Mouse (Mus musculus) lung, embryonic 16.5 days (tissue): ENCODE data around the gene Smyd4. TPM values are rescaled to one million over a fixed set of nuclear protein-coding genes. Genes with fewer than 3 reads are reported as not detected.
A peak's percentile ranks its signal among the peaks of the same experiment; 100 is the strongest.

Experiments
- ATAC-seq: fragments of 200-750 bp; cut with Nextera tagmentation; 2 replicates; pipeline ENCODE4 v1.8.0; 2017; ENCODE audit warnings: low read depth, mild to moderate bottlenecking, moderate library complexity
- H3K27ac ChIP-seq: fragments of 300-500 bp; sonication (generic); 2 replicates; pipeline ENCODE4 v1.5.1; 2014; ENCODE audit warnings: mild to moderate bottlenecking, control low read depth, low read length
- H3K27me3 ChIP-seq: fragments of 300-500 bp; sonication (generic); 2 replicates; pipeline ENCODE4 v1.6.1; 2014; ENCODE audit warnings: low read depth, low read length, mixed read lengths; ENCODE audit not compliant: control insufficient read depth, insufficient read depth
- H3K36me3 ChIP-seq: fragments of 300-500 bp; sonication (generic); 2 replicates; pipeline ENCODE4 v1.6.1; 2014; ENCODE audit warnings: low read length; ENCODE audit not compliant: control insufficient read depth, insufficient read depth
- H3K4me1 ChIP-seq: fragments of 300-500 bp; sonication (generic); replicated peaks from 2 replicates; pipeline ENCODE4 v1.6.1; 2014; ENCODE audit warnings: low read length, mixed read lengths; ENCODE audit not compliant: control insufficient read depth, insufficient read depth
- H3K4me2 ChIP-seq: fragments of 300-500 bp; sonication (generic); 2 replicates; pipeline ENCODE4 v1.6.1; 2014; ENCODE audit warnings: low read depth, low read length, control low read depth
- H3K4me3 ChIP-seq: fragments of 300-500 bp; sonication (generic); 2 replicates; pipeline ENCODE4 v1.5.1; 2014; ENCODE audit warnings: mild to moderate bottlenecking, low read length, control low read depth
- H3K9ac ChIP-seq: fragments of 300-500 bp; sonication (generic); 2 replicates; pipeline ENCODE4 v1.6.1; 2014; ENCODE audit warnings: low read length, control low read depth
- H3K9me3 ChIP-seq: fragments of 300-500 bp; sonication (generic); 2 replicates; pipeline ENCODE4 v1.6.1; 2016; ENCODE audit warnings: low read length; ENCODE audit not compliant: control insufficient read depth
- WGBS: fragments of 180-500 bp; shearing (Covaris S2); extraction: QIAGEN DNeasy Blood & Tissue Kit; methylation state at CpG from one replicate; pipeline ENCODE4 v1.1.7; 2014; 5-methylcytosine and 5-hydroxymethylcytosine counted together
- polyA plus RNA-seq: library from polyadenylated mRNA; unstranded; fragments of >200 nt; fragmentation: Nextera tagmentation; extraction: Ambion mirVana; gene quantifications from 2 replicates; pipeline ENCODE4 v1.2.1, GENCODE M21; 2015

The Smyd4 gene
- polyA plus RNA-seq, 1 experiment from 2014 or later: 16.9 TPM

- Histone ChIP-seq H3K9ac (no peak overlapping the region), H3K9me3 (no peaks in the 10 kb centered on the region), H3K27me3 (no peaks in the 10 kb centered on the region), H3K4me3 (no peak overlapping the region), H3K36me3 (peaks cover 32% of the 10 kb centered on the region), H3K27ac (no peak overlapping the region), H3K4me1 (peaks cover 14% of the 10 kb centered on the region), H3K4me2 (no peak overlapping the region)
- no peak for ATAC-seq
- whole genome bisulfite sequencing: 83% methylated on average over 12 of the region's 12 CpGs
Measured at GRCm38 (mm10) chr11:75340698-75341345, 7.4 kb upstream of the Smyd4 start.

DNA sequence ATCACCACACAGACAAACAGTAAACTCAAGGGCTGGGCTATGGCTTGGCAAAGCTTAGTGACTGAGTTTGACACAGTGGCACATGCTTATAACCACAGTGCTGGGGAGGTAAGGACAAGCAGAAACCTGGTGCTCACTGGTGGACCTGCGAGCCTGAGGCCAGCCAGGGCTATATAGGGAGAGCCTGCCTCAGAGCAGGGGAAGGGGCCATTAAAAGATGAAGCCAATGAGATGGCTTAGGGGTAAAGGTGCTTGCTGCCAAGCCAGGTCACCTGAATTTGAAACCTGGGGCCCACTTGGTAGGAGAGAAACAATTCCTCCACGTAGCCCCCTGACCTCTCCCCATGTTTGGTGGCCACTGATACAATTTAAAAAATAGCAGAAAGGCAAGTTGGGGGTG is 5.1 kb upstream of the Smyd4 start:
- ATAC-seq: no peak
- Histone ChIP-seq H3K9me3 (no peaks in the 10 kb centered on the region), H3K27ac (peak overlapping the region; percentile 79), H3K4me3 (no peak overlapping the region), H3K9ac (no peak overlapping the region), H3K27me3 (no peaks in the 10 kb centered on the region), H3K4me1 (peaks cover 22% of the 10 kb centered on the region), H3K36me3 (peaks cover 21% of the 10 kb centered on the region), H3K4me2 (no peak overlapping the region)
- 91% methylated on average over 2 of the region's 2 CpGs for WGBS

- ATAC-seq: peak; percentile 14; the same call in 1 of the 2 replicates
- H3K4me2 ChIP-seq: 0 out of 2 replicates have a peak overlapping the region, but pooled peaks have one; percentile 19
- H3K9me3 ChIP-seq: no peaks in the 10 kb centered on the region
- H3K4me3 ChIP-seq: no peak overlapping the region
- H3K9ac ChIP-seq: no peak overlapping the region
- no peaks in the 10 kb centered on the region for H3K27me3 ChIP-seq
- H3K36me3 ChIP-seq: peaks cover 18% of the 10 kb centered on the region
- H3K27ac ChIP-seq: peak overlapping the region; percentile 80
- peaks cover 25% of the 10 kb centered on the region for H3K4me1 ChIP-seq
- 52% methylated on average over 2 of the region's 2 CpGs for WGBS
Measured at GRCm38 (mm10) chr11:75344163-75344562, 4.1 kb upstream of the Smyd4 start.

GRCm38 (mm10) chr11:75344716-75345115 is 3.5 kb upstream of the Smyd4 start:
- peaks cover 14% of the 10 kb centered on the region for H3K36me3 ChIP-seq
- no peaks in the 10 kb centered on the region for H3K9me3 ChIP-seq
- H3K4me1 ChIP-seq: peaks cover 25% of the 10 kb centered on the region
- no peaks in the 10 kb centered on the region for H3K27me3 ChIP-seq
- peak overlapping the region; percentile 19; the same call in 1 of the 2 replicates for H3K4me2 ChIP-seq
- H3K4me3 ChIP-seq: no peak overlapping the region
- peak overlapping the region; percentile 80 for H3K27ac ChIP-seq
- 76% methylated on average over 5 of the region's 5 CpGs for WGBS
- ATAC-seq: no peak
- H3K9ac ChIP-seq: no peak overlapping the region

DNA sequence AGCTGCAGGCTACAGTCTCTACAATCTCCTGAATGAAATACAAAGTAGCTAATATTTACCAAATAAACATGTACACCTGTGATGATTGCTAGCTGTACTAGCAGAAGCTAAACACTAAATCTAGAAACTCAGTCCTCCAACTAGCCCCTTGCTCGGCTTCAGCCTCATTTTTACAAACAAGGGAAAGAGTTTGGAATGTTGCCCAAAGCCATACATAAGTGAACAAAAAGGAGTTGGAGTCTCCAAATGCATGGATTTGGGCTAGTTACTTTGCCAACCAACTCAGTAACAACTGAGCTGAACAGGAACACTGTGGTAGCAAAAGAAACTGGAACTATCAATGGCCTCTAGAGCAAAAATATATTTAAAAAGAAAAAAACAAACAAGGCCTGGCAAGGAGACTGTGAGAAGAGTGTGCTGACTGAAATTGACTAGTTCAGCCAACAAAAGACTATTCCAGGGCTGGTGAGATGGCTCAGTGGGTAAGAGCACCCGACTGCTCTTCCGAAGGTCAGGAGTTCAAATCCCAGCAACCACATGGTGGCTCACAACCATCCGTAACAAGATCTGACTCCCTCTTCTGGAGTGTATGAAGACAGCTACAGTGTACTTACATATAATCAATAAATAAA is 1.6 kb upstream of the Smyd4 start:
- H3K27me3 ChIP-seq: no peaks in the 10 kb centered on the region
- peak overlapping the region; percentile 87 for H3K4me2 ChIP-seq
- H3K9me3 ChIP-seq: no peaks in the 10 kb centered on the region
- peak overlapping the region; percentile 88 for H3K9ac ChIP-seq
- ATAC-seq: no peak
- H3K27ac ChIP-seq: peak overlapping the region; percentile 70
- no peaks in the 10 kb centered on the region for H3K36me3 ChIP-seq
- peak overlapping the region; percentile 81 for H3K4me3 ChIP-seq
- H3K4me1 ChIP-seq: peaks cover 27% of the 10 kb centered on the region
- 41% methylated on average over 3 of the region's 4 CpGs for WGBS

- no peak for ATAC-seq
- no peaks in the 10 kb centered on the region for H3K9me3 ChIP-seq
- H3K27ac ChIP-seq: no peak overlapping the region
- H3K4me1 ChIP-seq: peaks cover 27% of the 10 kb centered on the region
- H3K36me3 ChIP-seq: no peaks in the 10 kb centered on the region
- WGBS: 26% methylated on average over 10 of the region's 10 CpGs
- peak overlapping the region; percentile 81 for H3K4me3 ChIP-seq
- H3K4me2 ChIP-seq: peak overlapping the region; percentile 87
- peak overlapping the region; percentile 88 for H3K9ac ChIP-seq
- H3K27me3 ChIP-seq: no peaks in the 10 kb centered on the region
Measured at GRCm38 (mm10) chr11:75347188-75347585, 1.0 kb upstream of the Smyd4 start.

GRCm38 (mm10) chr11:75347596-75347995 is 637 bp upstream of the Smyd4 start:
- peak overlapping the region; percentile 87 for H3K4me2 ChIP-seq
- H3K36me3 ChIP-seq: no peaks in the 10 kb centered on the region
- peak overlapping the region; percentile 81 for H3K4me3 ChIP-seq
- no peak overlapping the region; the same call in 1 of the 2 replicates for H3K27ac ChIP-seq
- no peaks in the 10 kb centered on the region for H3K9me3 ChIP-seq
- no peak for ATAC-seq
- no peaks in the 10 kb centered on the region for H3K27me3 ChIP-seq
- WGBS: under 1% methylated on average over 10 of the region's 10 CpGs
- H3K9ac ChIP-seq: peak overlapping the region; percentile 88
- H3K4me1 ChIP-seq: peaks cover 27% of the 10 kb centered on the region

GRCm38 (mm10) chr11:75348890-75349261 is 643 bp downstream of the Smyd4 start:
- Histone ChIP-seq H3K9me3 (no peaks in the 10 kb centered on the region), H3K36me3 (no peaks in the 10 kb centered on the region), H3K4me1 (peaks cover 22% of the 10 kb centered on the region), H3K4me2 (peak overlapping the region; percentile 87), H3K27me3 (no peaks in the 10 kb centered on the region), H3K4me3 (peak overlapping the region; percentile 81), H3K9ac (peak overlapping the region; percentile 82), H3K27ac (peak overlapping the region; percentile 74)
- ATAC-seq: no peak
- WGBS: 43% methylated on average over 10 of the region's 10 CpGs

DNA sequence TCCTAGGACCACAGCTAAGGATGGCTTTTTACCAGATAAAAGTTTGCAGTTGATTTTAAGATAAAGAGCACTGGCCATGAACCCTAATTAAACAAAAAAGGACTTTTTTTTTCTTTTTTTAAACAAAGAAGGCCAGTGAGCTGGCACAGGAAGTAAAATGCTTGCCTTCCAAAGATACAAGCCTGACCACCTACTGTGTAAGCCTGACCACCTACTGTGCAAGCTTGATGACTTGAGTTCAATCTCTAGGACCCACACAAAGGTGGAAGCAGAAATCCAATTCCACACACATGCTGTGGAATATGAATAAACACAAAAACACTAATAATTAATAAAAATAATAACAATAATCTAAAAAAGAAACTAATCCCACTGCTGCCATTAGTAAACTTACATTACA is 3.0 kb downstream of the Smyd4 start:
- Histone ChIP-seq H3K9ac (no peak overlapping the region), H3K27me3 (no peaks in the 10 kb centered on the region), H3K9me3 (no peaks in the 10 kb centered on the region), H3K27ac (no peak overlapping the region), H3K4me2 (no peak overlapping the region), H3K4me3 (no peak overlapping the region), H3K4me1 (peaks cover 12% of the 10 kb centered on the region), H3K36me3 (no peaks in the 10 kb centered on the region)
- ATAC-seq: no peak
